Mouse (Mus musculus) MEL (cell line): Measurements from ENCODE around the gene Mrs2. TPM values are rescaled to one million over a fixed set of nuclear protein-coding genes. Genes with fewer than 3 reads are reported as not detected.

Source experiments
- DNase-seq: peaks from one replicate; pipeline ENCODE4 v3.0.0; 2011; ENCODE audit warnings: low read depth, low spot score
- H3K27ac ChIP-seq: 2 replicates; pipeline ENCODE4 v1.5.1; 2012; ENCODE audit warnings: low read depth, mild to moderate bottlenecking, control low read depth, low read length, moderate library complexity; ENCODE audit not compliant: control insufficient read depth
- H3K27me3 ChIP-seq, 2 experiments: fragments of 150-350 bp in 1 of 2; sonication (generic) in 1 of 2; 2 replicates each; pipeline ENCODE4 v1.6.1; 2012; ENCODE audit warnings: low read length in 2 of 2, mild to moderate bottlenecking in 2 of 2, improper control_type of control experiment in 1 of 2, moderate library complexity in 1 of 2; ENCODE audit not compliant: insufficient read depth in 2 of 2, control insufficient read depth in 1 of 2
- H3K36me3 ChIP-seq, 2 experiments: 2 replicates each; pipeline ENCODE4 v1.6.1; 2012 to 2014; ENCODE audit warnings: low read length in 2 of 2, improper control_type of control experiment in 1 of 2, inconsistent platforms in 1 of 2, mild to moderate bottlenecking in 1 of 2; ENCODE audit not compliant: insufficient read depth in 2 of 2, control insufficient read depth in 1 of 2
- H3K4me1 ChIP-seq, 2 experiments: fragments of 150-350 bp in 1 of 2; sonication (generic) in 1 of 2; 2 replicates each; pipeline ENCODE4 v1.6.1; 2012; ENCODE audit warnings: low read length in 2 of 2, improper control_type of control experiment in 1 of 2, mild to moderate bottlenecking in 1 of 2; ENCODE audit not compliant: insufficient read depth in 2 of 2, control insufficient read depth in 1 of 2
- H3K4me3 ChIP-seq, 2 experiments: fragments of 150-350 bp in 1 of 2; sonication (generic) in 1 of 2; 2 replicates each; pipeline ENCODE4 v1.5.1; 2012; ENCODE audit warnings: low read depth in 2 of 2, low read length in 2 of 2, mild to moderate bottlenecking in 2 of 2, moderate library complexity in 2 of 2, control low read depth in 1 of 2, improper control_type of control experiment in 1 of 2; ENCODE audit not compliant: control insufficient read depth in 1 of 2, insufficient read depth in 1 of 2
- H3K79me2 ChIP-seq: 2 replicates; pipeline ENCODE4 v1.6.1; 2012; ENCODE audit warnings: mild to moderate bottlenecking, low read length, moderate library complexity; ENCODE audit not compliant: control insufficient read depth, poor library complexity, insufficient read depth
- H3K9ac ChIP-seq: 2 replicates; pipeline ENCODE4 v1.6.1; 2012; ENCODE audit warnings: low read depth, mild to moderate bottlenecking, control low read depth, low read length, moderate library complexity; ENCODE audit not compliant: control insufficient read depth, poor library complexity, severe bottlenecking
- H3K9me3 ChIP-seq: fragments of 150-350 bp; sonication (generic); replicated peaks from 2 replicates; pipeline ENCODE4 v1.6.1; 2012; ENCODE audit warnings: mild to moderate bottlenecking, low read length, improper control_type of control experiment, moderate library complexity; ENCODE audit not compliant: insufficient read depth
- BHLHE40 ChIP-seq: IDR thresholded peaks from 2 replicates; pipeline ENCODE4 v1.6.1; 2012; ENCODE audit warnings: low read depth, mild to moderate bottlenecking, inconsistent platforms, low read length, improper control_type of control experiment, borderline replicate concordance
- CHD1 ChIP-seq: IDR thresholded peaks from 2 replicates; pipeline ENCODE4 v1.6.1; 2012; ENCODE audit warnings: low read depth, mild to moderate bottlenecking, inconsistent platforms, low read length, improper control_type of control experiment
- CHD2 ChIP-seq: IDR thresholded peaks from 2 replicates; pipeline ENCODE4 v1.6.1; 2011; ENCODE audit warnings: low read length, improper control_type of control experiment
- CTCF ChIP-seq, 3 experiments: IDR thresholded peaks in 2 of 3; conservative IDR thresholded peaks in 1 of 3; 2 replicates each; pipeline ENCODE4 v1.5.1; 2011 to 2012; ENCODE audit warnings: low read length in 3 of 3, low read depth in 2 of 3, mild to moderate bottlenecking in 2 of 3, improper control_type of control experiment in 1 of 3, inconsistent platforms in 1 of 3, mixed read lengths in 1 of 3, moderate library complexity in 1 of 3; ENCODE audit not compliant: control insufficient read depth in 1 of 3, insufficient read depth in 1 of 3, poor library complexity in 1 of 3, severe bottlenecking in 1 of 3
- E2F4 ChIP-seq: IDR thresholded peaks from 2 replicates; pipeline ENCODE4 v1.6.1; 2011; ENCODE audit warnings: low read depth, low read length, improper control_type of control experiment, borderline replicate concordance
- ETS1 ChIP-seq: IDR thresholded peaks from 2 replicates; pipeline ENCODE4 v1.6.1; 2012; ENCODE audit warnings: low read depth, mild to moderate bottlenecking, inconsistent platforms, low read length, improper control_type of control experiment, moderate library complexity
- GABPA ChIP-seq: IDR thresholded peaks from 2 replicates; pipeline ENCODE4 v1.6.1; 2012; ENCODE audit warnings: low read depth, mild to moderate bottlenecking, inconsistent platforms, low read length, improper control_type of control experiment, moderate library complexity
- GATA1 ChIP-seq: IDR thresholded peaks from 2 replicates; pipeline ENCODE4 v1.6.1; 2011; ENCODE audit warnings: low read depth, low read length, improper control_type of control experiment
- HCFC1 ChIP-seq: IDR thresholded peaks from 2 replicates; pipeline ENCODE4 v1.6.1; 2012; ENCODE audit warnings: low read depth, mild to moderate bottlenecking, inconsistent platforms, low read length, improper control_type of control experiment, moderate library complexity
- JUND ChIP-seq: IDR thresholded peaks from 2 replicates; pipeline ENCODE4 v1.6.1; 2011; ENCODE audit warnings: low read depth, mild to moderate bottlenecking, improper control_type of control experiment, low read length
- KAT2A ChIP-seq: conservative IDR thresholded peaks from 2 replicates; pipeline ENCODE4 v1.6.1; 2012; ENCODE audit warnings: low read depth, low read length, improper control_type of control experiment, inconsistent platforms
- MAFK ChIP-seq: IDR thresholded peaks from 2 replicates; pipeline ENCODE4 v1.6.1; 2011; ENCODE audit warnings: low read depth, mild to moderate bottlenecking, low read length, improper control_type of control experiment, borderline replicate concordance
- MAZ ChIP-seq: IDR thresholded peaks from 2 replicates; pipeline ENCODE4 v1.6.1; 2012; ENCODE audit warnings: low read depth, mild to moderate bottlenecking, inconsistent platforms, low read length, improper control_type of control experiment
- MXI1 ChIP-seq: IDR thresholded peaks from 2 replicates; pipeline ENCODE4 v1.6.1; 2011; ENCODE audit warnings: mild to moderate bottlenecking, low read depth, low read length, improper control_type of control experiment
- MYB ChIP-seq: IDR thresholded peaks from 2 replicates; pipeline ENCODE4 v1.6.1; 2011; ENCODE audit warnings: mild to moderate bottlenecking, low read depth, low read length, improper control_type of control experiment
- MYC ChIP-seq: IDR thresholded peaks from 2 replicates; pipeline ENCODE4 v1.6.1; 2011; ENCODE audit warnings: low read depth, mild to moderate bottlenecking, low read length, improper control_type of control experiment, moderate library complexity
- POLR2A ChIP-seq, 2 experiments: IDR thresholded peaks; 2 replicates each; pipeline ENCODE4 v1.6.1; 2011 to 2012; ENCODE audit warnings: low read length in 2 of 2, mild to moderate bottlenecking in 2 of 2, control low read depth in 1 of 2, improper control_type of control experiment in 1 of 2, low read depth in 1 of 2, moderate library complexity in 1 of 2; ENCODE audit not compliant: control insufficient read depth in 1 of 2, insufficient read depth in 1 of 2, poor library complexity in 1 of 2
- POLR2AphosphoS5 ChIP-seq: IDR thresholded peaks from 2 replicates; pipeline ENCODE4 v1.6.1; 2012; ENCODE audit warnings: low read depth, borderline replicate concordance, mild to moderate bottlenecking, inconsistent platforms, low read length, moderate library complexity, mixed read lengths
- RAD21 ChIP-seq: IDR thresholded peaks from 2 replicates; pipeline ENCODE4 v1.6.1; 2011; ENCODE audit warnings: mild to moderate bottlenecking, low read depth, low read length, improper control_type of control experiment
- RCOR1 ChIP-seq: IDR thresholded peaks from 2 replicates; pipeline ENCODE4 v1.6.1; 2012; ENCODE audit warnings: low read depth, mild to moderate bottlenecking, inconsistent platforms, low read length, improper control_type of control experiment
- SIN3A ChIP-seq: IDR thresholded peaks from 2 replicates; pipeline ENCODE4 v1.6.1; 2012; ENCODE audit warnings: low read length, improper control_type of control experiment, inconsistent platforms
- SMC3 ChIP-seq: IDR thresholded peaks from 2 replicates; pipeline ENCODE4 v1.6.1; 2011; ENCODE audit warnings: low read depth, low read length, improper control_type of control experiment
- TCF12 ChIP-seq: IDR thresholded peaks from 2 replicates; pipeline ENCODE4 v1.6.1; 2014; ENCODE audit warnings: low read depth, mild to moderate bottlenecking, inconsistent platforms, low read length, improper control_type of control experiment, moderate library complexity
- UBTF ChIP-seq: IDR thresholded peaks from 2 replicates; pipeline ENCODE4 v1.6.1; 2012; ENCODE audit warnings: low read depth, mild to moderate bottlenecking, inconsistent platforms, low read length, improper control_type of control experiment, moderate library complexity, borderline replicate concordance; ENCODE audit not compliant: insufficient read depth
- USF1 ChIP-seq: IDR thresholded peaks from 2 replicates; pipeline ENCODE4 v1.6.1; 2014; ENCODE audit warnings: low read depth, mild to moderate bottlenecking, inconsistent platforms, low read length, improper control_type of control experiment, moderate library complexity
- ZC3H11A ChIP-seq: IDR thresholded peaks from 2 replicates; pipeline ENCODE4 v1.6.1; 2012; ENCODE audit warnings: low read depth, mild to moderate bottlenecking, inconsistent platforms, low read length, improper control_type of control experiment
- ZMIZ1 ChIP-seq: IDR thresholded peaks from 2 replicates; pipeline ENCODE4 v1.6.1; 2012; ENCODE audit warnings: low read depth, mild to moderate bottlenecking, inconsistent platforms, low read length, improper control_type of control experiment, moderate library complexity
- ZNF384 ChIP-seq: IDR thresholded peaks from 2 replicates; pipeline ENCODE4 v1.6.1; 2012; ENCODE audit warnings: low read depth, mild to moderate bottlenecking, inconsistent platforms, low read length, improper control_type of control experiment
- polyA plus RNA-seq, 2 experiments: library from polyadenylated mRNA; stranded (reverse) in 1 of 2; unstranded in 1 of 2; fragments of >175 nt in 1 of 2; fragments of >200 nt in 1 of 2; gene quantifications; 2 replicates each; pipeline versions ENCODE4 v1.2.1 to v1.2.4; 2012; ENCODE audit warnings: low replicate concordance in 2 of 2, low read depth in 1 of 2; ENCODE audit not compliant: insufficient read length in 2 of 2, insufficient read depth in 1 of 2, missing spikeins in 1 of 2
- total RNA-seq: library from RNA; depleted of rRNA; stranded (reverse); fragments of 300-350 nt; gene quantifications from 2 replicates; pipeline ENCODE4 v1.2.3, GENCODE M21; 2012

The Mrs2 gene
- total and polyA plus RNA-seq, 3 experiments: 16.6 to 45.4 TPM; not detected in 1

- Histone ChIP-seq H3K36me3 (peaks cover 0 to 3% of the 10 kb centered on the region in 2 experiments; a peak in 1 of 4 replicates), H3K27ac (no peak overlapping the region), H3K79me2 (no peaks in the 10 kb centered on the region), H3K4me1 (no peaks in the 10 kb centered on the region; a peak in 1 of 4 replicates), H3K9me3 (no peaks in the 10 kb centered on the region), H3K4me3 (no peak overlapping the region), H3K9ac (no peak overlapping the region), H3K27me3 (peaks cover 4 to 7% of the 10 kb centered on the region in 2 experiments; a peak in 3 of 4 replicates)
- no peak for TF ChIP-seq ETS1
- peak; percentile 69 for TF ChIP-seq RAD21
- TF ChIP-seq ZNF384: peak; percentile 37; the same call in 1 of the 2 replicates
- TF ChIP-seq SIN3A: no peak
- no peak for TF ChIP-seq POLR2A (IDR thresholded peaks at IDR 0.05; ENCODE audit: control insufficient read depth in 1 of 2, insufficient read depth in 1 of 2, low read depth in 1 of 2, low read length in 2 of 2, poor library complexity in 1 of 2)
- TF ChIP-seq KAT2A: no peak
- TF ChIP-seq CHD1: no peak
- no peak for TF ChIP-seq USF1
- no peak for TF ChIP-seq MXI1
- TF ChIP-seq RCOR1: no peak
- no peak for TF ChIP-seq TCF12
- peak; percentile 45; the same call in 1 of the 2 replicates for TF ChIP-seq GATA1
- peak; percentile 31; the same call in 1 of the 2 replicates for TF ChIP-seq JUND
- TF ChIP-seq ZC3H11A: peak; percentile 43; the same call in 1 of the 2 replicates
- no peak for TF ChIP-seq ZMIZ1
- peak; percentile 80 to 88 (median 86) for TF ChIP-seq CTCF (IDR thresholded peaks at IDR 0.05 in 2 of 3, conservative IDR thresholded peaks at IDR 0.05 in 1 of 3; ENCODE audit: control insufficient read depth in 1 of 3, insufficient read depth in 1 of 3, low read depth in 2 of 3, low read length in 3 of 3, poor library complexity in 1 of 3, severe bottlenecking in 1 of 3)
- no peak for TF ChIP-seq E2F4
- 0 out of 2 replicates have a peak, but pooled peaks have one; percentile 23 for TF ChIP-seq MYC
- TF ChIP-seq MAZ: no peak
- TF ChIP-seq MAFK: no peak
- no peak for TF ChIP-seq GABPA
- no peak for TF ChIP-seq CHD2
- TF ChIP-seq SMC3: peak; percentile 56
- no peak for TF ChIP-seq HCFC1
- peak; percentile 19; the same call in 1 of the 2 replicates for TF ChIP-seq BHLHE40
- no peak for TF ChIP-seq UBTF
- no peak for TF ChIP-seq MYB
- TF ChIP-seq POLR2AphosphoS5: no peak
- peak; percentile 75 for DNase-seq
These were observed 81.5 kb downstream of the Mrs2 start for GRCm38 (mm10) chr13:24938683-24939082.
